Mouse (Mus musculus): Measurements from ENCODE around the gene Gpr156. TPM values are rescaled to one million over a fixed set of nuclear protein-coding genes. Genes with fewer than 3 reads are reported as not detected.
"Not testable (repeated sequence)": the region's sequence is repeated elsewhere in the genome, so short reads cannot be mapped to it uniquely, and the experiment has no call there.

Gpr156 gene
- polyA plus RNA-seq, 1 experiment: 0.22 TPM

- Histone ChIP-seq H3K4me1 (ENCODE audit: control insufficient read depth, insufficient read depth, low read length) (peaks cover 9% of the 10 kb centered on the region), H3K4me3 (replicated peaks; ENCODE audit: extremely low read depth, low read depth, low read length) (no peak overlapping the region)
- TF ChIP-seq CTCF (IDR thresholded peaks at IDR 0.05; ENCODE audit: insufficient read depth, low read length) (no peak), POLR2A (IDR thresholded peaks at IDR 0.05; ENCODE audit: borderline replicate concordance, extremely low read depth, low read depth, low read length) (no peak)
- DNase-seq: no peak
- WGBS: 86% methylated on average over 7 of the region's 7 CpGs
Observed at GRCm38 (mm10) chr16:37966871-37967270, 50.6 kb downstream of the Gpr156 start.

- H3K4me3 ChIP-seq (replicated peaks; ENCODE audit: extremely low read depth, low read depth, low read length): no peak overlapping the region
- no peak for TF ChIP-seq CTCF (IDR thresholded peaks at IDR 0.05; ENCODE audit: insufficient read depth, low read length)
- TF ChIP-seq POLR2A (IDR thresholded peaks at IDR 0.05; ENCODE audit: borderline replicate concordance, extremely low read depth, low read depth, low read length): no peak
- no peak for DNase-seq
- 68% methylated on average over 2 of the region's 2 CpGs for WGBS
- H3K4me1 ChIP-seq (ENCODE audit: control insufficient read depth, insufficient read depth, low read length): peaks cover 9% of the 10 kb centered on the region
Observed at GRCm38 (mm10) chr16:37967415-37967814, 51.1 kb downstream of the Gpr156 start.

DNA sequence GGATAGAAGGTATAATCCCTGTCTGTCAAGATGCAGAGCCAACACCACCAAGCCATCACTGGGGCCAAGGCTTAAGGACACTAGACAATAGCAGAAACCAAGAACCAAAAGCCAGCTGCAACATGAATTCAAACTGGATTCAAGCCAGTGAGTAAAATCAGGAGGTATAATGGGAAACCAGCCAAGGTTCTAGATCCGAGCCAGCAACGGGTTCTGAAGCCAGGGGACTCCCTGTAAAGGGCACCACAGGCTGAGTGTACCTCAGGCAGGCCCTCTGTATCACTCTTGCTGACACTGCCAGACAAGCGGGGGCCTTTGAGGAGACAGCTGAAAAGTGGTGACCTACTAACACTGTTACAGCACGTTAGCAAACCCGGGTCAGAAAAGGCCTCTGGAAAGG is 55.2 kb downstream of the Gpr156 start:
- Histone ChIP-seq H3K4me1 (ENCODE audit: control insufficient read depth, insufficient read depth, low read length) (0 out of 2 replicates have a peak, but pooled peaks cover 4% of the 10 kb centered on the region), H3K4me3 (replicated peaks; ENCODE audit: extremely low read depth, low read depth, low read length) (no peak overlapping the region)
- no peak for TF ChIP-seq CTCF (IDR thresholded peaks at IDR 0.05; ENCODE audit: insufficient read depth, low read length)
- TF ChIP-seq POLR2A (IDR thresholded peaks at IDR 0.05; ENCODE audit: borderline replicate concordance, extremely low read depth, low read depth, low read length): no peak
- WGBS: 57% methylated on average over 5 of the region's 5 CpGs
- no peak for DNase-seq

DNA sequence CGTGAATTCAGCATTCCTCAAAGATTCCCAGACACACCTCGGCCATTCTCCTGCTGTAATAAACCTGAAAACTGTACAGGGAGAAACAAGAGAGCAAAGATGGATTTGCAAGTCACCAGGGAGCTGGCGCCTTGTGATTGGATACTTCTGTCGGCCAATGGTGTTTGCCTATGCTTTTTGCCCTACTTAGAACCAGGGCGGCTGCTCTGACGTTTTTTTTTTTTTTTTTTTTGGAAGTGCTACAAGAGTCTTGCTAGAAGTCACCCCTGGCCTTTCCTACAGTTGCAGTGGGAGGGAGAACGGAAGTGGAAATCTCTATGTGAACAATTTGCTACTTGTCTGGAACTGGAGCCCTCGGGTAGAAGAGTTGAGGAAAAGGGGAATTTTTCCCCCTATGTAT is 56.1 kb downstream of the Gpr156 start:
- DNase-seq: no peak

GRCm38 (mm10) chr16:37973239-37973638 is 56.9 kb downstream of the Gpr156 start:
- WGBS: 89% methylated on average over 9 of the region's 9 CpGs
- DNase-seq; H3K4me3 ChIP-seq (replicated peaks; ENCODE audit: extremely low read depth, low read depth, low read length); H3K4me1 ChIP-seq (ENCODE audit: control insufficient read depth, insufficient read depth, low read length): not testable (repeated sequence)

More for the DNA sequence above, 56.1 kb downstream of the Gpr156 start:
- 47% methylated on average over 8 of the region's 8 CpGs for WGBS
- Histone ChIP-seq H3K4me3 (replicated peaks; ENCODE audit: extremely low read depth, low read depth, low read length) (no peak overlapping the region), H3K4me1 (ENCODE audit: control insufficient read depth, insufficient read depth, low read length) (0 out of 2 replicates have a peak, but pooled peaks cover 4% of the 10 kb centered on the region)
- TF ChIP-seq CTCF (IDR thresholded peaks at IDR 0.05; ENCODE audit: insufficient read depth, low read length): no peak
- TF ChIP-seq POLR2A (IDR thresholded peaks at IDR 0.05; ENCODE audit: borderline replicate concordance, extremely low read depth, low read depth, low read length): no peak

- 36% methylated on average over 11 of the region's 11 CpGs for WGBS
- Histone ChIP-seq H3K4me1 (ENCODE audit: control insufficient read depth, insufficient read depth, low read length) (0 out of 2 replicates have a peak, but pooled peaks cover 4% of the 10 kb centered on the region), H3K4me3 (replicated peaks; ENCODE audit: extremely low read depth, low read depth, low read length) (no peak overlapping the region)
- no peak for DNase-seq
- TF ChIP-seq POLR2A (IDR thresholded peaks at IDR 0.05; ENCODE audit: borderline replicate concordance, extremely low read depth, low read depth, low read length) (no peak), CTCF (IDR thresholded peaks at IDR 0.05; ENCODE audit: insufficient read depth, low read length) (no peak)
Observed at GRCm38 (mm10) chr16:37973855-37974519, 57.7 kb downstream of the Gpr156 start.

DNA sequence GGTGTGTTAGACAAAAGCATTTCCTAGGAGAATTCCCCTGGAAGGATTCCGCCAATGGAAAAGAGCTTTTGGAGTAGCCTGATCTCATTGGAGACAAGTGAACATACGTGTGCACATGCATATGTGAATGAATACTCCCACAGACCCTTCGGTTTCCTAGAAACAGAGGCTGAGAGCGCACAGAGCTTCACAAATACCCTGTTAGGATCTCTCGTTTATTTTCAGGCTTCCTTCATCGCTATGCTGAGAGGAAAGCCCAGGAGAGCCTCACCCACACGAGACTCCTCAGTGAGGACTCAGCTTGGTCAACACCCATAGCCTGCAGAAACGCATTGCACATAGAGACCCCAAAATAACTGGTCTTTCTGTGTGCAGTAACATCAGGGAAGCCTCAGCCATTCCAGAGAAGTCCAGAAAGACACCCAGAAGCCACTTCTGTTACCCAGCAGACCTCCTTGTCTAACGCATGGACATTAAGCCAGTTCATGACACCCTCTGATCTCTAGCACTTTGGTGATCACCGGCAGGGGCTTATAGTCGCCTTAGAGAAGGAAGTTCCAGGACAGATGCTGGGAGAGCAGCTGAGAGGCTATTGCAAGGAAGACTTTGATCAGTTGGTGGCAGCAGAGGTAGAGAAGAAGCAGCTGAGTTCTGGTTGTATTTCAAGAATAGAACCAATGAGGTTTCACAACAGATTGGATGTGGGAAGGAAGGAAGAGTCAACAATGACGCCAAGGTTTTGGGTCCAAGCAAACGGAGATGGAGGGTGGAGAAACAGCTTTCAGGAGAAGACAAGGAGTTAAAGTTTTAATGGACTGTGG is 58.4 kb downstream of the Gpr156 start:
- no peak for DNase-seq
- Histone ChIP-seq H3K4me3 (replicated peaks; ENCODE audit: extremely low read depth, low read depth, low read length) (no peak overlapping the region), H3K4me1 (ENCODE audit: control insufficient read depth, insufficient read depth, low read length) (0 out of 2 replicates have a peak, but pooled peaks cover 4% of the 10 kb centered on the region)
- no peak for TF ChIP-seq POLR2A (IDR thresholded peaks at IDR 0.05; ENCODE audit: borderline replicate concordance, extremely low read depth, low read depth, low read length)
- WGBS: 44% methylated on average over 13 of the region's 13 CpGs

DNA sequence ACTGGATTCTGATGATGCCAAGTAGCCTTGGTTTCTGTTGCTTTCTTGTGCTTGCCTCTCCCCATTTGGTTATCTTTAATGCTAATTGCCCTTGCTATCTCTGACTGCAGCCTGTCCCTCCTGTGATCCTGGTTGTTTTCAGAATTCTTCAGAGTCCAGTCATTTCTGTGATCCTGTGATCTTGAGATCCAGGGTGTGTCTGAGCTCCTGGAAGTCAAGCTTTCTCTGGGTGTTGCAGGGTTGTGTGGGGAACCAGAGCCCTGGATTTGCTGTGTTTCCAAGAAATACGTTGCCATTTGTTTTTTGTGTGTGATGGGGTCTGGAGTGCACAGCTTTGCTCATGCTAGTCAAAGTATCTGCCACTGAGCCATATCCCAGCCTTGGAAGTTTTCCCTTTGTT is 65.6 kb downstream of the Gpr156 start:
- 89% methylated on average over 1 of the region's 1 CpGs for WGBS
- no peaks in the 10 kb centered on the region for H3K4me1 ChIP-seq (ENCODE audit: control insufficient read depth, insufficient read depth, low read length)
- H3K4me3 ChIP-seq (replicated peaks; ENCODE audit: extremely low read depth, low read depth, low read length): no peak overlapping the region
- DNase-seq: no peak
- no peak for TF ChIP-seq CTCF (IDR thresholded peaks at IDR 0.05; ENCODE audit: insufficient read depth, low read length)
- TF ChIP-seq POLR2A (IDR thresholded peaks at IDR 0.05; ENCODE audit: borderline replicate concordance, extremely low read depth, low read depth, low read length): no peak

DNA sequence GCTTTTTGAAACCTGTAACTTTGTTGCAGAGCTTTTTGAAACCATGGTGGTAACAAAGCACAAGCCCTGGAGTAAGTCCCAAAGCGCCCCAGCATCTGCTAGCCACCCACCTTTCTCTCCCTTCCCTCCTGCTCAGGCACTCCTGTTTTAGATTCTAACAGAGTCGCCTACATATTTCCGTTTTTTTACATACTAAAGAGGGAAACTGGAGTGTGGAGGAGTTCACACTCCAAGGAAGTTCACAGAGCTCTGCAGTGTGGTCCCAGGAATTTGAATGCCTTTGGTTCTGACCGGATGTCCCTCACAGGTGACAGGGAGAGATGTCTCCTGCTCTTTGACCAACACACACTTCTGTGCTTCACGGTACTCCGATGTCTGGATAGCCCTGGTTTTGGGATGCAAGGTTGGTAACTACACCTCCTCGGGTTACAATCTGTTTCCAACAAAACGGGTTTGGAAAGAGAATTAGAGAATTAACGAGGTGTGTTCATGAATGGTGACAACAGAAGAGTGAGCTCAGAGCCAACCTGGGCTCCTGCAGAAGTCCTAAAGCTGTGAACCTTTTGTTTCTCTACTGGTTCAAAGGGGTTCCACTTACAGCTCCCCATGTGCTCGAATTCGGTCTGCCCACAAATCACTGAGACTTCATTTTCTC is 72.0 kb downstream of the Gpr156 start:
- TF ChIP-seq POLR2A (IDR thresholded peaks at IDR 0.05; ENCODE audit: borderline replicate concordance, extremely low read depth, low read depth, low read length) (no peak), CTCF (IDR thresholded peaks at IDR 0.05; ENCODE audit: insufficient read depth, low read length) (no peak)
- 50% methylated on average over 11 of the region's 11 CpGs for WGBS
- H3K4me3 ChIP-seq (replicated peaks; ENCODE audit: extremely low read depth, low read depth, low read length): no peak overlapping the region

More for the DNA sequence above, 72.0 kb downstream of the Gpr156 start:
- no peak for DNase-seq
- H3K4me1 ChIP-seq (ENCODE audit: control insufficient read depth, insufficient read depth, low read length): peaks cover 2% of the 10 kb centered on the region
